Mouse (Mus musculus) stomach, embryonic 14.5 days (tissue): ENCODE measurements at regions not wholly inside any gene's neighbourhood (a gene's known extent, or its start where the extent isn't known, plus 50 kb on each side); places are given as distances from the start of the nearest gene placed in this dataset.

Experiments
- ATAC-seq: fragments of 200-750 bp; cut with Nextera tagmentation; 2 replicates; pipeline ENCODE4 v1.8.0; 2017; ENCODE audit warnings: low read depth, moderate TSS enrichment; ENCODE audit not compliant: insufficient number of reproducible peaks, insufficient read depth, low FRiP score
- H3K27ac ChIP-seq: fragments of 300-500 bp; sonication (generic); 2 replicates; pipeline ENCODE4 v1.5.1; 2014; ENCODE audit warnings: mild to moderate bottlenecking, low read length, moderate library complexity, mixed read lengths
- H3K27me3 ChIP-seq: fragments of 300-500 bp; sonication (generic); 2 replicates; pipeline ENCODE4 v1.6.1; 2014; ENCODE audit warnings: low read length, control low read depth, mixed read lengths; ENCODE audit not compliant: control insufficient read depth, insufficient read depth
- H3K36me3 ChIP-seq: fragments of 300-500 bp; sonication (generic); 2 replicates; pipeline ENCODE4 v1.6.1; 2014; ENCODE audit warnings: mild to moderate bottlenecking, control low read depth, low read length, moderate library complexity, mixed read lengths; ENCODE audit not compliant: control insufficient read depth, insufficient read depth
- H3K4me1 ChIP-seq: fragments of 300-500 bp; sonication (generic); 2 replicates; pipeline ENCODE4 v1.6.1; 2014; ENCODE audit warnings: low read length, control low read depth, mixed read lengths; ENCODE audit not compliant: control insufficient read depth, insufficient read depth
- H3K4me2 ChIP-seq: fragments of 300-500 bp; sonication (generic); replicated peaks from 2 replicates; pipeline ENCODE4 v1.6.1; 2014; ENCODE audit warnings: low read depth, low read length, control low read depth
- H3K4me3 ChIP-seq: fragments of 300-500 bp; sonication (generic); 2 replicates; pipeline ENCODE4 v1.5.1; 2014; ENCODE audit warnings: low read depth, low read length, control low read depth
- H3K9ac ChIP-seq: fragments of 300-500 bp; sonication (generic); replicated peaks from 2 replicates; pipeline ENCODE4 v1.6.1; 2014; ENCODE audit warnings: low read depth, mild to moderate bottlenecking, control low read depth, low read length, moderate library complexity, mixed read lengths
- H3K9me3 ChIP-seq: fragments of 300-500 bp; sonication (generic); 2 replicates; pipeline ENCODE4 v1.6.1; 2016; ENCODE audit warnings: low read depth, low read length, control low read depth; ENCODE audit not compliant: control insufficient read depth
- WGBS: fragments of 180-500 bp; shearing (Covaris S2); extraction: QIAGEN DNeasy Blood & Tissue Kit; methylation state at CpG from one replicate; pipeline ENCODE4 v1.1.7; 2014; 5-methylcytosine and 5-hydroxymethylcytosine counted together

DNA sequence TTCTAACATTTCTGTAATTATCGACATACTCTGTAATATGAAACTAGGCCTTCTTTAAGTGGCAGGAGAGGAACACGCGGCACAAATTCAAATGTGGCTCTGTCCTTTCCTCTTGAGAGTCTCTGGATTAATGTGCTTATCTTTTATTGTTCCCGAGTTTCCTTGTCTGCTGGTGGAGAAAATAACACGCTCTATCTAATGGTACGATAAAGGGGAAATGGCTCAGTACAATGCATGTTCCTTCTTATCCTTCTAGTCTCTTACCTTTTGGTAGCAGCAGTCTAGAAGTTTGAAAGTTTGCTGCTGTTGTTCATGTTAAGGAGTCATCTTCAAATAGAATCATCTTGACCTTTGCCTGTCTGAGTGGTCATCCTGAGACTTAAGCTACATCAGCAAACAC is 130.1 kb upstream of the C9orf72 start:
- Histone ChIP-seq H3K4me3 (no peak overlapping the region), H3K9ac (no peak overlapping the region)

DNA sequence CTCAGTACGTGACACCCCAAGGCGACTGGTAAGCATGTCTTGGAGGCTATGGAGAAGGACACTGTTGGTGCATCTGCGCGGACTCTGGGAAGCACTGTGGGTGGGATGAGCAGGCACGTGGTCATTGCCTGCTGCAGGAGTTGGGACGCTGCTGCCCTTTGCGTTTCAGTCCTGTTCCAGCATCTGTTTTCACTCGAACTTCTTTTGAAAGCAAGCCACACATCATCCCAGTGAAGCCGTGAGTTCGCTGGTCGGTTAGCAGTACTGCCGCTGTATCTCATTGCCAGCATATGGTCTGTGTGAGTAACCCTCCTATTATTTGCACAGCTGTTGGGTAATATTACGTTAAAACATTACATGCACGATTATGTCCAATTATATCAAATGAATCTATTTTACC is 128.1 kb upstream of the C9orf72 start:
- ATAC-seq: peak; percentile 61; the same call in 1 of the 2 replicates
- Histone ChIP-seq H3K9ac (no peak overlapping the region), H3K4me3 (no peak overlapping the region), H3K4me2 (no peak overlapping the region), H3K4me1 (peaks cover 6% of the 10 kb centered on the region; the same call in 1 of the 2 replicates), H3K9me3 (no peaks in the 10 kb centered on the region), H3K27me3 (no peaks in the 10 kb centered on the region), H3K36me3 (no peaks in the 10 kb centered on the region), H3K27ac (no peak overlapping the region)
- 37% methylated on average over 14 of the region's 14 CpGs for WGBS

More for the DNA sequence above, 130.1 kb upstream of the C9orf72 start:
- WGBS: 77% methylated on average over 6 of the region's 6 CpGs
- ATAC-seq: no peak
- H3K4me1 ChIP-seq: peaks cover 6% of the 10 kb centered on the region; the same call in 1 of the 2 replicates
- H3K27ac ChIP-seq: no peak overlapping the region
- no peaks in the 10 kb centered on the region for H3K36me3 ChIP-seq
- no peaks in the 10 kb centered on the region for H3K9me3 ChIP-seq
- no peak overlapping the region for H3K4me2 ChIP-seq
- no peaks in the 10 kb centered on the region for H3K27me3 ChIP-seq

DNA sequence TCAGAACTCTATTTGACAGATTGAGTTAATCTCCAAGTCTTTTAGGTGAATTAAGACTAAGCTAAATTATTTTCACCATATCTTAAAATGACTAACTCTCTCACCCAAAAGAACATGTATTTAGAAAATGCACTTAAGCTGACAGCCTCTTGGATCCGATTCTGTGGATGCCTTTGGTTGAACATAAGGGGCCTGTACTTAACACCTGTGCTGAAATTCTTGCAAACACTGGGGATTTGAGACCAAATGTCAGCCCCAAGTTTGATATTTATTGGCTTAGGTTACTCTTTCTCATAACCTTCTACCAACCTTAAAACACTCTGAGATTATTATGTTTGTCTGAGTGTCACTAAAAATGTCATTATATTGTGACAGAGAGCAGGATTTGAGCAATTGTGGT is 126.6 kb upstream of the C9orf72 start:
- ATAC-seq: no peak
- H3K9me3 ChIP-seq: no peaks in the 10 kb centered on the region

DNA sequence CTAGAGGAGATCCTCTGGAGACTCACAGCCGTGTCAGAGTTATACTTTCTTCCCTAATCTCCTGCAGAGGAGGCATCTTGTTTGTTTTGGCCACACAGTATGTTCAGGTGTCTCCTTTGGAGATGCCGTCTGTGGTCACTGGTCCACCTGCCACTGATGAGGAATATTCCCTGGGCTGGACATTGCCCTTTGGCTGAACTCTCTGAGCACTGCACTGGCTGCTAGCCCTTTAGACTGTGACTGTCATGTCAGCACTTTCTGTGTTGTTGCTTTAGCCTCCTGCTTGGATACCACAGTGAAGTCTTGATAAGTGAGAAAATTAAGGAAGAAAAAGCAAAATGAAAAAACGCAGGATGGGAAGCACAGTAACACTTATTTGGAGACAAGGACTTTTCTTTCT is 124.5 kb upstream of the C9orf72 start:
- 66% methylated on average over 3 of the region's 3 CpGs for WGBS
- no peaks in the 10 kb centered on the region for H3K9me3 ChIP-seq
- H3K27ac ChIP-seq: no peak overlapping the region

More for the DNA sequence above, 126.6 kb upstream of the C9orf72 start:
- no peak overlapping the region for H3K4me2 ChIP-seq
- WGBS: 59% methylated on average over 1 of the region's 1 CpGs
- no peak overlapping the region for H3K4me3 ChIP-seq
- H3K36me3 ChIP-seq: no peaks in the 10 kb centered on the region
- no peak overlapping the region for H3K27ac ChIP-seq
- H3K9ac ChIP-seq: no peak overlapping the region
- peaks cover 6% of the 10 kb centered on the region; the same call in 1 of the 2 replicates for H3K4me1 ChIP-seq
- no peaks in the 10 kb centered on the region for H3K27me3 ChIP-seq

DNA sequence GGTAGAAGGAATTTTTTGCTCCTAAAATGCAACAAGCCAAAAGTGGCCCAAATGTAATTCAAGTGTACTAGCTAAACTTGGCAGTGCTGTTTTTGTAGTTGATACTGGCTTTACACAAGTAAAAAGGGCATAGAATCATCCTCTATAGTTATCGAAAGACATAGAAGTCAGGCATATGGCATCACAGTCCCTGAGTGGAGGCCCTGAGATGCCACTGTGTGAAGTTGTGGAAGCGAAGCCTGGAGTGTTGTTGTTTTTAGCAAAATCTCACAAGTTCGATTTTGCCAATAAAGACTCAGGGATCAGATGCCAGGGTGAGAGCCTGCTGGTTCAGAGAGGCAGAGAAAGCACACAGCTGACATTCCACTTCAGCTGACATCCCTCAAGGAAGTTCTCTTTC is 121.6 kb upstream of the C9orf72 start:
- WGBS: 90% methylated on average over 3 of the region's 3 CpGs
- Histone ChIP-seq H3K4me3 (no peak overlapping the region), H3K9me3 (no peaks in the 10 kb centered on the region), H3K27ac (no peak overlapping the region), H3K4me2 (no peak overlapping the region), H3K27me3 (no peaks in the 10 kb centered on the region), H3K36me3 (no peaks in the 10 kb centered on the region), H3K4me1 (no peaks in the 10 kb centered on the region), H3K9ac (no peak overlapping the region)
- no peak for ATAC-seq

More for the DNA sequence above, 124.5 kb upstream of the C9orf72 start:
- Histone ChIP-seq H3K4me1 (peaks cover 6% of the 10 kb centered on the region; the same call in 1 of the 2 replicates), H3K9ac (no peak overlapping the region), H3K36me3 (no peaks in the 10 kb centered on the region), H3K4me2 (no peak overlapping the region), H3K4me3 (no peak overlapping the region), H3K27me3 (no peaks in the 10 kb centered on the region)
- no peak for ATAC-seq

DNA sequence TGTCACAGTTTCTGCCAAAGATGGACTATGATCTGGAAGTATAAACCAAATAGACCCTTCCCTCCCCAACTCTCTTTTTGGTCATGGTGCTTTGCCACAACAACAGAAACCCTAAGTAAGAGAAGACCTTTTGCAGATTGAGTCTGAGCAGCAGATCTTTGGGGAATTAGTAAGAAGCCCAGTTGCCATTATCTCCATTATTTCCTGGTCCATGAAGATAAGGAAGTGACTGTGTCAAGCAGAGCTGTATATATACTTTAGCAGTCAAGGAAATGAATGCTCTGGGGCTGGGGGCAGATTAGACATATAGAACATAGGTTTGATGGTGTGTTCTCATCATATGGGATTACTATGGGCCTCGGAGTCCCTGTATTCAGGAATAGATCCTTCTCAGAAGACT is 117.8 kb upstream of the C9orf72 start:
- no peak for ATAC-seq
- no peak overlapping the region for H3K27ac ChIP-seq
- no peaks in the 10 kb centered on the region for H3K27me3 ChIP-seq
- H3K4me3 ChIP-seq: no peak overlapping the region
- WGBS: 81% methylated on average over 1 of the region's 1 CpGs
- no peak overlapping the region for H3K9ac ChIP-seq
- H3K36me3 ChIP-seq: no peaks in the 10 kb centered on the region
- no peak overlapping the region for H3K4me2 ChIP-seq
- H3K4me1 ChIP-seq: no peaks in the 10 kb centered on the region
- peaks cover 3% of the 10 kb centered on the region; the same call in 1 of the 2 replicates for H3K9me3 ChIP-seq

DNA sequence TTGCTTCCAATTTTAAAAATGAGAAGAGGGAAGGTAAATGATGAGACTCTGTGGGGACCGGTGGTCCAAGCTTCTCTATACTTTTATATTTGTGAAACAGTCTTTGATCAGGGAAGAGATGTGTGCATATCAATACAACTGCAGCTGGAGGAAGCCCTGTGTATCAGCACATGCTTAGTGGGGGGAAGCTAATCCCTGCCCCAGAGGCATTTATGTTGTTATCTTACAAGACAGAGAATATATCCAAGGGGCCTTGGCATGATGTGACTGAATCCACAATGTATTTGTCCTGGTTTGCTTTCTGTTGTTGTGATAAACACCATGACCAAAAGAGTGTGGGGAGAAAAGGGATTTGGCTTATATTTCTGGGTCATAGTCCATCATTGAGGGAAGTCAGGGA is 105.2 kb upstream of the C9orf72 start:
- Histone ChIP-seq H3K36me3 (no peaks in the 10 kb centered on the region), H3K27ac (no peak overlapping the region), H3K9me3 (no peaks in the 10 kb centered on the region), H3K4me2 (no peak overlapping the region), H3K4me1 (no peaks in the 10 kb centered on the region), H3K9ac (no peak overlapping the region), H3K27me3 (no peaks in the 10 kb centered on the region), H3K4me3 (no peak overlapping the region)
- ATAC-seq: no peak
- WGBS: 79% methylated on average over 1 of the region's 1 CpGs

DNA sequence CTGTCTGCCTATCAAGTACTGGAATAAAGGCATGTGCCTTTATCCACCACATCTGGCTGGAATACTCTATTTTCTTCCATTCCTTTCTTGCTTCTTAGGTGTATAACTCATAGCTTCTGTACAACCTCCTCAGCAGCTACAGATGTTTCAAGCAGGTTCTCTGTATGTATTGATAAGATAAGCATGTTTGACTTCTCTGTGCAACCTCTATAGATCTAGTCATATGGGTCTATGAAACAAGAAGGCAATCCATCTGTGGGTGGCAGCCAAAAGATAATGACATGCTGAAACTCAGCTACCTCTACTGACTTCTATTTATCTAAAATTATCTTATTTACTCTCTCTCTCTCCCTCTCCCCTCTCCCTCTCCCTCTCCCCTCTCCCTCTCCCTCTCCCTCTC is 99.3 kb upstream of the C9orf72 start:
- Histone ChIP-seq H3K9ac (no peak overlapping the region), H3K27ac (no peak overlapping the region), H3K36me3 (no peaks in the 10 kb centered on the region), H3K4me2 (no peak overlapping the region), H3K9me3 (no peaks in the 10 kb centered on the region), H3K4me1 (no peaks in the 10 kb centered on the region), H3K27me3 (no peaks in the 10 kb centered on the region), H3K4me3 (no peak overlapping the region)
- 0 out of 2 replicates have a peak, but pooled peaks have one; percentile 37 for ATAC-seq

DNA sequence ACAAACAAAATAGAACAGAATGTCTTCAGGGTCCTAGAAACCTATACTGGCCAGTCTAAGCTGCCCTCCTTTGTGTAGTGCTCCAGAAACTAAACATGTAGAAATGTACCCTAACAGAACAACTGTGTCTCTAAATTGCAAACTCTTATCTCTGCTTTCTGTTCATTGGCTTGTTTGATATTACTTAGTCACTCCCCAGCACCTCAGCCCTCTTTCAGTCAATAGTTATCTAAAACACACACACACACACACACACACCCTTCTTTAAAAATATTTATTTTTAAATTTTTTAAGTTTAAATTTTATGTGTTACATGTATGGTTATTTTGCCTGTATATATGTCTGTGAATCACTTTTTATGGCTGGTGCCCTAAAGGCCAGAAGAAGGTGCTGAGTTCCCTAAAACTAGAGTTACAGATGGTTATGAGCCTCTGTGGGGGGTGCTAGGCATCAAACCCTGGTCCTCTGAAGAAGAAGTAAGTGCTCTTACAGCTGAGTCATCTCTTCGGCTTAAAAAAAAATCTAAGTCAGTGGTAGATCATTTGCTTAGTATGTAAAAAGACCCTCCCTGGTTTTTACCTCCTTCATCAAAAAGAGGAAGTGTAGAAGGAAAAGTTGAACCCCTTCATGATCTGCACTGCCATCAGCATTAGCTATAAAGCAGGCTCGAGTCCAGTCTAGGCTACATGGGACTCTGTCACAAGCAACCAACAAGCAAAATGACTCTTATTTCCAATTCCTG is 96.6 kb upstream of the C9orf72 start:
- Histone ChIP-seq H3K4me1 (no peaks in the 10 kb centered on the region), H3K27ac (no peak overlapping the region), H3K4me2 (no peak overlapping the region), H3K9ac (no peak overlapping the region), H3K4me3 (no peak overlapping the region), H3K27me3 (no peaks in the 10 kb centered on the region), H3K36me3 (no peaks in the 10 kb centered on the region), H3K9me3 (peaks cover 1% of the 10 kb centered on the region; the same call in 1 of the 2 replicates)
- WGBS: 97% methylated on average over 2 of the region's 2 CpGs
- no peak for ATAC-seq
